Mouse (Mus musculus) liver, adult 2 months (tissue): ENCODE data around the gene Tnfsf9.

Source experiments
- CTCF ChIP-seq: fragments of 200-500 bp; IDR thresholded peaks from 2 replicates; pipeline ENCODE4 v1.5.1; 2011; ENCODE audit warnings: low read depth, low read length, control low read depth
- POLR2A ChIP-seq: fragments of 200-500 bp; IDR thresholded peaks from 2 replicates; pipeline ENCODE4 v1.6.1; 2011; ENCODE audit warnings: low read length, control low read depth; ENCODE audit not compliant: insufficient read depth; ENCODE audit errors: extremely low read depth

GRCm38 (mm10) chr17:57116801-57117200 is 11.7 kb downstream of the Tnfsf9 start:
- TF ChIP-seq POLR2A = no peak
- TF ChIP-seq CTCF = no peak
